Mouse (Mus musculus): ENCODE data around the gene Myo1d. TPM values are rescaled to one million over a fixed set of nuclear protein-coding genes. Genes with fewer than 3 reads are reported as not detected.
"Not testable (repeated sequence)": the region's sequence is repeated elsewhere in the genome, so short reads cannot be mapped to it uniquely, and the experiment has no call there.

The Myo1d gene
- polyA plus RNA-seq, 1 experiment from 2014 or later = 8.1 TPM

- not testable (repeated sequence) for H3K27ac ChIP-seq; H3K27me3 ChIP-seq (ENCODE audit: insufficient read depth, poor library complexity, severe bottlenecking); DNase-seq (ENCODE audit: low spot score); H3K4me3 ChIP-seq; H3K4me1 ChIP-seq; H3K9me3 ChIP-seq
- 87% methylated on average over 4 of the region's 4 CpGs for WGBS
- H3K36me3 ChIP-seq = peaks cover 88% of the 10 kb centered on the region
Measured at GRCm38 (mm10) chr11:80463605-80464130, 316.2 kb downstream of the Myo1d start.

- WGBS = 94% methylated on average over 1 of the region's 1 CpGs
- H3K27me3 ChIP-seq (ENCODE audit: insufficient read depth, poor library complexity, severe bottlenecking) = no peaks in the 10 kb centered on the region
- H3K4me1 ChIP-seq = no peaks in the 10 kb centered on the region
- H3K36me3 ChIP-seq = peaks cover 74% of the 10 kb centered on the region
- H3K9me3 ChIP-seq = no peaks in the 10 kb centered on the region
- no peak for DNase-seq (ENCODE audit: low spot score)
- H3K27ac ChIP-seq = no peak overlapping the region
- H3K4me3 ChIP-seq = no peak overlapping the region
Measured at GRCm38 (mm10) chr11:80453198-80453597, 326.6 kb downstream of the Myo1d start.

GRCm38 (mm10) chr11:80452242-80452641, 327.6 kb downstream of the Myo1d start:
- Histone ChIP-seq H3K9me3 (no peaks in the 10 kb centered on the region), H3K4me1 (no peaks in the 10 kb centered on the region), H3K4me3 (no peak overlapping the region), H3K27ac (no peak overlapping the region), H3K36me3 (peaks cover 75% of the 10 kb centered on the region), H3K27me3 (ENCODE audit: insufficient read depth, poor library complexity, severe bottlenecking) (no peaks in the 10 kb centered on the region)
- WGBS = 87% methylated on average over 3 of the region's 3 CpGs
- no peak for DNase-seq (ENCODE audit: low spot score)

GRCm38 (mm10) chr11:80449859-80450258, 330.0 kb downstream of the Myo1d start:
- H3K4me1 ChIP-seq = no peaks in the 10 kb centered on the region
- H3K36me3 ChIP-seq = peaks cover 75% of the 10 kb centered on the region
- H3K4me3 ChIP-seq = no peak overlapping the region
- H3K9me3 ChIP-seq = no peaks in the 10 kb centered on the region
- DNase-seq (ENCODE audit: low spot score) = no peak
- WGBS = 97% methylated on average over 2 of the region's 2 CpGs
- H3K27me3 ChIP-seq (ENCODE audit: insufficient read depth, poor library complexity, severe bottlenecking) = no peaks in the 10 kb centered on the region
- H3K27ac ChIP-seq = no peak overlapping the region

- 93% methylated on average over 3 of the region's 3 CpGs for WGBS
- H3K4me1 ChIP-seq = no peaks in the 10 kb centered on the region
- no peak overlapping the region for H3K4me3 ChIP-seq
- no peak overlapping the region for H3K27ac ChIP-seq
- H3K36me3 ChIP-seq = peaks cover 83% of the 10 kb centered on the region
- H3K9me3 ChIP-seq = no peaks in the 10 kb centered on the region
- no peak for DNase-seq (ENCODE audit: low spot score)
- H3K27me3 ChIP-seq (ENCODE audit: insufficient read depth, poor library complexity, severe bottlenecking) = no peaks in the 10 kb centered on the region
Measured at GRCm38 (mm10) chr11:80446916-80447315, 332.9 kb downstream of the Myo1d start.

Other genes with a start within 250 kb of the Myo1d start
- gene Tmem98, start 30.1 kb upstream of the Myo1d start, polyA plus RNA-seq (2016; fragmentation: Nextera tagmentation; extraction: Ambion mirVana) = 109 and 151 TPM in 2 replicates
- not detected in 2 replicates for gene Spaca3, start 78.3 kb upstream of the Myo1d start, polyA plus RNA-seq (2016; fragmentation: Nextera tagmentation; extraction: Ambion mirVana)

Data from heart, embryonic 10.5 days (tissue).